Mouse (Mus musculus) ES-E14 (cell line): Measurements from ENCODE around the gene Usp32. TPM values are rescaled to one million over a fixed set of nuclear protein-coding genes. Genes with fewer than 3 reads are reported as not detected.

Experiments
- DNase-seq: peaks from one replicate; pipeline ENCODE4 v3.0.0-alpha.2; 2013; ENCODE audit warnings: low read depth, low spot score
- H3K27ac ChIP-seq: 2 replicates; pipeline ENCODE4 v1.5.1; 2012; ENCODE audit warnings: low read depth, mild to moderate bottlenecking, low read length, moderate library complexity, mixed read lengths; ENCODE audit not compliant: poor library complexity, insufficient read depth, severe bottlenecking
- H3K36me3 ChIP-seq: 2 replicates; pipeline ENCODE4 v1.6.1; 2012; ENCODE audit warnings: mild to moderate bottlenecking, low read length, moderate library complexity, mixed read lengths; ENCODE audit not compliant: control insufficient read depth, poor library complexity, insufficient read depth, severe bottlenecking
- H3K4me1 ChIP-seq, 2 experiments: fragments of 150-350 bp in 1 of 2; sonication (generic) in 1 of 2; 2 replicates each; pipeline ENCODE4 v1.6.1; 2012; ENCODE audit warnings: low read length in 2 of 2, mild to moderate bottlenecking in 1 of 2, mixed read lengths in 1 of 2; ENCODE audit not compliant: control insufficient read depth in 2 of 2, insufficient read depth in 2 of 2, poor library complexity in 1 of 2
- H3K4me3 ChIP-seq, 2 experiments: fragments of 150-350 bp in 1 of 2; sonication (generic) in 1 of 2; 2 replicates each; pipeline ENCODE4 v1.5.1; 2012; ENCODE audit warnings: low read length in 2 of 2, low read depth in 1 of 2, mild to moderate bottlenecking in 1 of 2, mixed read lengths in 1 of 2; ENCODE audit not compliant: insufficient read depth in 1 of 2, poor library complexity in 1 of 2, severe bottlenecking in 1 of 2
- H3K9ac ChIP-seq: 2 replicates; pipeline ENCODE4 v1.6.1; 2012; ENCODE audit warnings: low read depth, mild to moderate bottlenecking, low read length, mixed read lengths; ENCODE audit not compliant: poor library complexity, insufficient read depth, severe bottlenecking
- H3K9me3 ChIP-seq: fragments of 150-350 bp; sonication (generic); 2 replicates; pipeline ENCODE4 v1.6.1; 2012; ENCODE audit warnings: low read depth, mild to moderate bottlenecking, low read length; ENCODE audit not compliant: control insufficient read depth, insufficient read depth
- CHD2 ChIP-seq: IDR thresholded peaks from 2 replicates; pipeline ENCODE4 v1.6.1; 2014; ENCODE audit warnings: mild to moderate bottlenecking, low read depth, low read length, inconsistent platforms
- HCFC1 ChIP-seq: IDR thresholded peaks from 2 replicates; pipeline ENCODE4 v1.6.1; 2012; ENCODE audit warnings: low read length, inconsistent platforms, borderline replicate concordance; ENCODE audit not compliant: insufficient read depth
- MAFK ChIP-seq: IDR thresholded peaks from 2 replicates; pipeline ENCODE4 v1.6.1; 2014; ENCODE audit warnings: mild to moderate bottlenecking, low read depth, low read length, inconsistent platforms; ENCODE audit not compliant: insufficient read depth
- ZC3H11A ChIP-seq: IDR thresholded peaks from 2 replicates; pipeline ENCODE4 v1.6.1; 2012; ENCODE audit warnings: low read depth, mild to moderate bottlenecking, inconsistent platforms, low read length, borderline replicate concordance
- ZNF384 ChIP-seq: IDR thresholded peaks from 2 replicates; pipeline ENCODE4 v1.6.1; 2012; ENCODE audit warnings: low read depth, low read length, inconsistent platforms
- in situ Hi-C, 2 experiments: fragments of 600-800 bp; cut with MboI; formaldehyde crosslinking; loops; one replicate each; pipeline ENCODE4 v1.15.1; 2025; ENCODE audit warnings: low sequenced_read_pairs in 2 of 2, inconsistent platforms in 1 of 2; ENCODE audit not compliant: unreplicated experiment in 2 of 2
- total RNA-seq: library from RNA; depleted of rRNA; stranded (reverse); fragments of 300-350 nt; gene quantifications from 2 replicates; pipeline ENCODE4 v1.2.3, GENCODE M21; 2012; rRNA removed

Gene Usp32
- total RNA-seq, result 20.1 and 20.3 TPM in 2 replicates

DNA sequence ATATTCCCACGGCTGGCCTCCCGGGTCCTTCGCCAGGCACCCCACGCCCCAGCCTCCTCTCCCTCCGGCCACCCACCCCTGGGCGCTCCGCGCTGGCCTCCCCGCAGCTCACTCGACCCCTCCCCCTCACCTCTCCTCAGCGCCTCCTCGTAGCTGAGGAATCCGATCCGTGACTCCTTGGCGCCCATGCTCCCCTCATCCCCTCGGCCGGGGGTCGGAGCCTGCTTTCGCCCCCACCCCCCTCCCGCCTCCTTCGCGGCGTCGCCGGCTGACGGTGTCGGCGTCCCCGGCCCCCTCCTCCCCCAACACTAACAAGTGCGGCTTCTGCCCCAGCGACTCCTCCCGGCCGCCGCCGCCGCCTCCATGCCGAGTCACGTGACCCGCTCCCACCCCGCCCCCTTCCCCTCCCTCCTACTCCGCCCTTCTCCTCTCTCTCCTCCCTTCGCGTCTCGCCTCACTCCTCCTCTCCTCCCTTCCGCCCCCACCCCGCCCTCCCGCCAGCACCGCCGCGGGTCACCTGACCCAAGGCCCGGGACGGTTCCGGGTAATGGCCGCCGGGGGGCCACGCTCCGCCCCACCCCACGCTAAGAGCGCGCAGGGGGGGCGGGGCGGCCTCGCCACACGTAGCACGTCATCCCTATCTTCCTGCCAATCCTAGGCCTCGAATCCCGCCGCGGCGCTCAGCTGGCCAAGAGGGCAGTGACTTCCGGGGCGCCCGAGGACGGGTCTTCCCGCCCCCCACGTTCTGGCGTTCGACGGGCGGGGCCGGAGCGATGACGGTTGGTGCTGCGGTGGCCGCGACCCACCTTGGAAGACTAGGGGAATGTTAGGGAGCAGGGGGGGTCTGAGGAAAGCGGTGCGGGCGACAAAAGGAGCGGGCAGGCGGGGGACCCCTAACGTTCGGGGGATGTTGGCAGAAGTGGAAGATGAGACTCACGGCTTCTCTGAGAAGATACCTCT lies at the start of gene Usp32:
Gene Usp32 (minus strand): TSS at position 581 of the 960 bp plus-strand sequence.
- peak within 1 kb of the TSS; percentile 86 for H3K9ac ChIP-seq
- in situ Hi-C loops, result no loop called here
- peak within 1 kb of the TSS; percentile 77 for H3K27ac ChIP-seq
- no peaks in the 10 kb centered on the region for H3K36me3 ChIP-seq
- peak; percentile 93 for DNase-seq
- peak within 1 kb of the TSS; percentile 96 to 98 for H3K4me3 ChIP-seq
- 0 out of 2 replicates have a peak, but pooled peaks have one; percentile 52 for TF ChIP-seq HCFC1
- TF ChIP-seq ZNF384, result no peak
- no peaks in the 10 kb centered on the region for H3K9me3 ChIP-seq
- H3K4me1 ChIP-seq, result peaks cover 2 to 6% of the 10 kb centered on the region in 2 experiments; a peak in 3 of 4 replicates

DNA sequence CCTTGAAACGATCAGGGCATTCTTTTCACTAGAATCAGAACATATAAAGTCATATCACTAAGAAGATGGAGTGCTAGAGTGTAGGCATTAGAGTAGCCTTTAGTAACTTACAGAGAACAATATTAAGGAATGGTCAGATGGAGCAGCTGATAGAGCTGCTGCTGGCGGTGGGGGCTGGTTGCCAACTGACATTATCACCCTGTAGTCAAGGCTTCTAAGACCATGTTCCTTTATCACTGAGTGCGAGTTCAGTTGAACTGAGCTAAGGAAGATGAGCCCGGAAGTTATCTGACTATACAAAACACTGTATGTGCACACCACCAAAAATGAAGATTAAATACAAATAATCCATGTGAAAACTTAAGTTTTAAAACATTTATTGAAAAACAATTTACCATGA lies 49.1 kb upstream of the Usp32 start:
- Histone ChIP-seq H3K4me1 (peaks cover 0 to 4% of the 10 kb centered on the region in 2 experiments; a peak in 1 of 4 replicates), H3K4me3 (no peak overlapping the region), H3K9ac (no peak overlapping the region), H3K27ac (no peak overlapping the region), H3K9me3 (no peaks in the 10 kb centered on the region), H3K36me3 (peaks cover 17% of the 10 kb centered on the region)
- no peak for TF ChIP-seq HCFC1
- TF ChIP-seq ZNF384, result no peak
- no peak for TF ChIP-seq CHD2
- no peak for TF ChIP-seq ZC3H11A
- no peak for TF ChIP-seq MAFK
- DNase-seq, result no peak
- in situ Hi-C loops, result no loop called here

DNA sequence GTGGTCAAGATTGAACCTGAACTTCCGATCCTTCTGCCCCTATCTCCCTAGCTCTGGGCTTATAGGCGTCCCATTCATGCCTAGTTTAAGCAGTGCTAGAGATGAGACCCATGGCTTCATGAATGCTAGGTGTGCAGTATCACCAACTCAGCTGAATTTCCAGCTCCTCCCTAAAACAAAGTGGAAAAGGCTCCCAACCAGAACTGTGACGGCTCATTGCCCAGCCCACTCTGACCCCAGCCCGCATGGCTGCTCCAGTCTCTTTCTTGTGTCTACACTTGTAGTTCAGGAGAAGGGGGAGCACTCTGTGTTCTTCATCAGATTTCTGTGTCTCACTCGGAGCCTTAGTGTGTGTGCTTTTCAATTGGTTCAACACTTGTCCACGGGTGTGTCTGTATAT lies 44.9 kb upstream of the Usp32 start:
- Histone ChIP-seq H3K4me3 (no peak overlapping the region), H3K36me3 (no peaks in the 10 kb centered on the region; the same call in 1 of the 2 replicates), H3K27ac (no peak overlapping the region), H3K4me1 (peaks cover 0 to 4% of the 10 kb centered on the region in 2 experiments; a peak in 1 of 4 replicates), H3K9me3 (no peaks in the 10 kb centered on the region), H3K9ac (no peak overlapping the region)
- no peak for DNase-seq
- TF ChIP-seq ZC3H11A, result no peak
- TF ChIP-seq HCFC1, result no peak
- no peak for TF ChIP-seq MAFK
- TF ChIP-seq ZNF384, result no peak
- no peak for TF ChIP-seq CHD2
- in situ Hi-C loops, result no loop called here

DNA sequence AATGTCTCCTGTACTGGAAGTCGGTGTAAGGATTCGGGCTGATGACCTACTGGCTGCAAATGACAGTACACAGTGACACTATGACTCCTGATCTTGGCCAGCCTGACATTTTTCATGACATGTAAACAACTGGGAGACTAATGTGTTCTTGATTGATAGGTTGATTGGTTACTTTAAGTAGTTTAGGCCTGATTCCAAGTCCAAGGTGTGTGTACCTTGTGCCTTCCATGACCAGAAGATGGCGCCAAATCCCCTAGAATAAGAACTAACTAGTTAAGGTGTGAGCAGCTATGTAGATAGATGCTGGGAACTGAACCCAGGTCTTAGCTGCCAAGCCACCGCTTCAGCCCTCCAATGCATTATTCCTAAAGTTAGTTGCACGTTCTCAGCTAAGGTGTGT lies 44.1 kb upstream of the Usp32 start:
- Histone ChIP-seq H3K9me3 (no peaks in the 10 kb centered on the region), H3K27ac (no peak overlapping the region), H3K9ac (no peak overlapping the region), H3K4me1 (peaks cover 0 to 4% of the 10 kb centered on the region in 2 experiments; a peak in 1 of 4 replicates), H3K4me3 (no peak overlapping the region), H3K36me3 (no peaks in the 10 kb centered on the region; the same call in 1 of the 2 replicates)
- TF ChIP-seq ZNF384 (no peak), ZC3H11A (no peak; the same call in 1 of the 2 replicates), HCFC1 (no peak)
- in situ Hi-C loops, result no loop called here
- peak; percentile 91 for DNase-seq
